Mouse (Mus musculus) lung, embryonic 14.5 days (tissue): ENCODE results near the gene BC107364. TPM values are rescaled to one million over a fixed set of nuclear protein-coding genes. Genes with fewer than 3 reads are reported as not detected.
"Not testable (repeated sequence)": the region's sequence is repeated elsewhere in the genome, so short reads cannot be mapped to it uniquely, and the experiment has no call there.

ENCODE experiments used
- ATAC-seq: fragments of 200-750 bp; cut with Nextera tagmentation; 2 replicates; pipeline ENCODE4 v1.8.0; 2017; ENCODE audit warnings: mild to moderate bottlenecking, moderate TSS enrichment, moderate library complexity; ENCODE audit not compliant: insufficient read depth
- DNase-seq: peaks from one replicate; pipeline ENCODE4 v3.0.0-alpha.2; 2015
- H3K27ac ChIP-seq: fragments of 300-500 bp; sonication (generic); 2 replicates; pipeline ENCODE4 v1.5.1; 2014; ENCODE audit warnings: low read depth, mild to moderate bottlenecking, moderate library complexity
- H3K27me3 ChIP-seq: fragments of 300-500 bp; sonication (generic); 2 replicates; pipeline ENCODE4 v1.6.1; 2014; ENCODE audit warnings: low read length, control low read depth; ENCODE audit not compliant: insufficient read depth
- H3K36me3 ChIP-seq: fragments of 300-500 bp; sonication (generic); 2 replicates; pipeline ENCODE4 v1.6.1; 2014; ENCODE audit warnings: control low read depth; ENCODE audit not compliant: insufficient read depth
- H3K4me1 ChIP-seq: fragments of 300-500 bp; sonication (generic); 2 replicates; pipeline ENCODE4 v1.6.1; 2014; ENCODE audit warnings: antibody characterized with exemption, control low read depth; ENCODE audit not compliant: insufficient read depth
- H3K4me2 ChIP-seq: fragments of 300-500 bp; sonication (generic); 2 replicates; pipeline ENCODE4 v1.6.1; 2014; ENCODE audit warnings: mild to moderate bottlenecking
- H3K4me3 ChIP-seq: fragments of 300-500 bp; sonication (generic); 2 replicates; pipeline ENCODE4 v1.5.1; 2014; ENCODE audit warnings: low read depth, low read length
- H3K9ac ChIP-seq: fragments of 300-500 bp; sonication (generic); 2 replicates; pipeline ENCODE4 v1.6.1; 2014
- H3K9me3 ChIP-seq: fragments of 300-500 bp; sonication (generic); 2 replicates; pipeline ENCODE4 v1.6.1; 2016; ENCODE audit warnings: low read depth, low read length, control low read depth
- CTCF ChIP-seq: IDR thresholded peaks from 2 replicates; pipeline ENCODE4 v1.5.1; 2016; ENCODE audit warnings: antibody characterized with exemption, low read depth
- WGBS: fragments of 180-500 bp; shearing (Covaris S2); extraction: QIAGEN DNeasy Blood & Tissue Kit; methylation state at CpG from one replicate; pipeline ENCODE4 v1.1.7; 2014; 5-methylcytosine and 5-hydroxymethylcytosine counted together
- polyA plus RNA-seq: library from polyadenylated mRNA; unstranded; fragments of >200 nt; fragmentation: Nextera tagmentation; extraction: Ambion mirVana; gene quantifications from 2 replicates; pipeline ENCODE4 v1.2.1, GENCODE M21; 2014

BC107364 gene
- polyA plus RNA-seq, 1 experiment from 2014 or later: not detected

DNA sequence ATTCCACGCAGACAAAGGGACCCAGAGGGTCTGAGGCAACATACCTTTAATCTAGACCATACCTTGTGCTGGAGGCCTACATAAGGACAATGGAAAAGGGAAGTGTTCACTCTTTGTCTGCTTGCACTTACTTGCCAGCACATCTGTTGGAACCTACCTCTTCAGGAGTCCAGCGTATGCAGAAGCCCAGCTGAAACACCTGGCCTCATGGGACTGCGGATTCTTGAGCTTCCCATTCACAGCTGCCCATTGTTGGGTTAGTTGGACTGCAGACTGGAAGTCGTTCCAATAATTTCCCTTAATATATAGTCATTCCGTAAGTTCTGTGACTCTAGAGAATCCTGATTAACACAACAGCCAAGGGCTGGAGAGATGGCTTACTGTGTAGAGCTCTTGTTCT is 20.0 kb upstream of the BC107364 start:
- Histone ChIP-seq H3K9me3 (no peaks in the 10 kb centered on the region), H3K4me2 (no peak overlapping the region), H3K4me3 (no peak overlapping the region), H3K27ac (no peak overlapping the region), H3K27me3 (peaks cover 40% of the 10 kb centered on the region), H3K9ac (no peak overlapping the region), H3K36me3 (no peaks in the 10 kb centered on the region), H3K4me1 (peaks cover 3% of the 10 kb centered on the region; the same call in 1 of the 2 replicates)
- no peak for TF ChIP-seq CTCF
- WGBS: 85% methylated on average over 5 of the region's 5 CpGs
- DNase-seq: no peak
- ATAC-seq: no peak

DNA sequence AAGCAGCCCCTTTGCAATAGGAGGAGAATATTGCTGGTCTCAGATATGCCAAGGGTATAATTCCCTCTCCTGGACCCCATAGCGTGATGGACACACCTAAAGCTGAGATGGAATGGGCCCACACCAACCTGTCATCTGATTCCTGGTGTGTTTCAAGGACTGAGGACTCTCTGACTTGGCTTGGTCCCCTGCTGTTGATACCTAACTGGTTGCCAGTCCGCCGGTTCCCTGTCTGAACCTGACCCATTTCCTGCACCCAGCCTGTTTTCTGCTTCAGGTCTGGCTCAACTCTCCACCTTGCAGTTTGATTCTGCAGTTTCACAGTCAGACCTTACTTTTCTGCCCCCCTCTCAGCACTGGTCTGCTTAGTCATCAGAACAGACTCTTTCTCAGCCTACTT is 17.5 kb upstream of the BC107364 start:
- peaks cover 27% of the 10 kb centered on the region for H3K27me3 ChIP-seq
- no peak overlapping the region for H3K4me2 ChIP-seq
- H3K9me3 ChIP-seq: no peaks in the 10 kb centered on the region
- no peaks in the 10 kb centered on the region for H3K4me1 ChIP-seq
- WGBS: 80% methylated on average over 3 of the region's 3 CpGs
- no peaks in the 10 kb centered on the region for H3K36me3 ChIP-seq
- H3K9ac ChIP-seq: no peak overlapping the region
- ATAC-seq (no peak), DNase-seq (no peak)
- no peak overlapping the region for H3K4me3 ChIP-seq
- no peak overlapping the region for H3K27ac ChIP-seq
- no peak for TF ChIP-seq CTCF

DNA sequence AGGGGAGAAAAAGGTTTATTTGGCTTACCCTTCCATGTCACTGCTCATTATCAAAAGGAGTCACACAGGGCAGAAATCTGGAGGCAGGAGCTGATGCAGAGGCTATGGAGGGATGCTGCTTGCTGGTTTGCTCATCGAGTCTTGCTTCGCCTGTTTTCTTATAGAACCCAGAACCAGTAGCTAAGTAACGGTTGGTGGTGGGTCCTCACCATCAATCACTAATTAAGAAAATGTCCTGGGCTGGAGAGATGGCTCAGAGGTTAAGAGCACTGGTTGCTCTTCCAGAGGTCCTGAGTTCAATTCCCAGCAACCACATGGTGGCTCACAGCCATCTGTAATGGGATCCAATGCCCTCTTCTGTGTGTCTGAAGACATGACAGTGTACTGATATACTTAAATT is 16.2 kb upstream of the BC107364 start:
- not testable (repeated sequence) for H3K9me3 ChIP-seq, H3K4me3 ChIP-seq, H3K9ac ChIP-seq, H3K27ac ChIP-seq, H3K36me3 ChIP-seq, H3K4me1 ChIP-seq, ATAC-seq, H3K4me2 ChIP-seq, DNase-seq
- 80% methylated on average over 3 of the region's 3 CpGs for WGBS
- H3K27me3 ChIP-seq: peaks cover 19% of the 10 kb centered on the region

DNA sequence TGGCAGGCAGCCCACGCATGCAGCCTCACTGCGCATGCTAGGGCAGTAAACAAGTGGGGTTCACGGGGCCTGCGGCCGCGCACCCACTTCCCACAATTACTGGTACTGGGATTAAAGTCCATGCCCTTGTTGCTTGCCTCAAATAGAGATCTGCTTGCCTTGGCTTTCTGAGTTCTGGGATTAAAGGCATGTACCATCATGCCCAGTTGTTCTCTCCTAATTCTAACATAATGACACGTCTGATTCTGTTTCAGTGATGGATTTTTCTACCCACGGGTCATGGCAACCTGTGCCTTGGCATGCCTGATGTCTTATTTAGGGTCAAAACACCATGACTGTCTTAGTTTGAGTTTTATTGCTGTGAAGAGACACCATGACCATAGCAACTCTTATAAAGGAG is 15.5 kb upstream of the BC107364 start:
- H3K9ac ChIP-seq: no peak overlapping the region

DNA sequence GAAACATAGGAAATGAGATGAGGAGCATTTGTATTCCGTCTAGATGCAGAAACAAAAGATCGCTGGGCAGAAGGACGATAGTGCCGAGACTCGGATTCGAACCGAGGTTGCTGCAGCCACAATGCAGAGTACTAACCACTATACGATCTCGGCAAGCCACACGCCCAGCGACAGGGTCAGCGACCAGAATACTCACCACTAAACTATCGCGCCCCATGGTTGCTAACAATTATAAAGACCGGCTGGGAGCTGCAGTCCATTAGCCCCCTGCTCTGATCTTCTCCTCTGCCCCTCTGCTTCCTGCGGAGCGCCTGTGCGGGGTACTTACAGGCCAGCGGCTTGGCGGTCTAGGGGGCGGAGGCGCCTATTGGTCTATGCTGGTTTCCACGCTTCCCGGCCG is 11.8 kb upstream of the BC107364 start:
- no peak for TF ChIP-seq CTCF
- H3K27me3 ChIP-seq: peaks cover 10% of the 10 kb centered on the region
- 10% methylated on average over 25 of the region's 25 CpGs for WGBS
- no peak for ATAC-seq
- no peak overlapping the region for H3K4me3 ChIP-seq
- no peak overlapping the region for H3K9ac ChIP-seq
- H3K9me3 ChIP-seq: no peaks in the 10 kb centered on the region
- no peaks in the 10 kb centered on the region for H3K4me1 ChIP-seq
- DNase-seq: peak; percentile 68
- H3K27ac ChIP-seq: no peak overlapping the region
- H3K4me2 ChIP-seq: peak overlapping the region; percentile 27
- no peaks in the 10 kb centered on the region for H3K36me3 ChIP-seq

More for the DNA sequence above, 15.5 kb upstream of the BC107364 start:
- no peak overlapping the region for H3K27ac ChIP-seq
- H3K27me3 ChIP-seq: peaks cover 17% of the 10 kb centered on the region
- ATAC-seq: no peak
- WGBS: 86% methylated on average over 8 of the region's 8 CpGs
- H3K4me3 ChIP-seq: no peak overlapping the region
- H3K9me3 ChIP-seq: no peaks in the 10 kb centered on the region
- no peaks in the 10 kb centered on the region for H3K4me1 ChIP-seq
- DNase-seq: no peak
- H3K4me2 ChIP-seq: no peak overlapping the region
- TF ChIP-seq CTCF: no peak
- H3K36me3 ChIP-seq: no peaks in the 10 kb centered on the region

DNA sequence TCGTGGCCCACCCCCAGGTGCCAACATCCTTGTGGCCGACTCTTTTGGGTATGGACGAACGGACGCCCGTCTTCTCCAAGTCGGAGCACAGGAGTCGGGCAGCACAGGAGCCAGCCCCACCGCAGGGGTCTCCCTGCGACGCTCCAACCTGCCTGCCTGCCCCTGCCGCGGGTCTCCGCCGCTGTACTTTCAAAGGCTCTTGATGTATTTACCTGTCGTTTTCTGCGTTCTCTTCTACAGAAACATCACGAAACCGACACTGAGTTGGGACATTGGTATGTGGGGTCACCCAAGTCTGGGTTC is 8.4 kb upstream of the BC107364 start:
- H3K27ac ChIP-seq, H3K36me3 ChIP-seq, H3K9me3 ChIP-seq, H3K9ac ChIP-seq, H3K4me2 ChIP-seq, DNase-seq, H3K4me3 ChIP-seq, H3K4me1 ChIP-seq: not testable (repeated sequence)
- peak; percentile 35; the same call in 1 of the 2 replicates for ATAC-seq
- no CpG with 5 or more reads among the region's 19 CpGs for WGBS
- H3K27me3 ChIP-seq: peaks cover 13% of the 10 kb centered on the region; the same call in 1 of the 2 replicates

DNA sequence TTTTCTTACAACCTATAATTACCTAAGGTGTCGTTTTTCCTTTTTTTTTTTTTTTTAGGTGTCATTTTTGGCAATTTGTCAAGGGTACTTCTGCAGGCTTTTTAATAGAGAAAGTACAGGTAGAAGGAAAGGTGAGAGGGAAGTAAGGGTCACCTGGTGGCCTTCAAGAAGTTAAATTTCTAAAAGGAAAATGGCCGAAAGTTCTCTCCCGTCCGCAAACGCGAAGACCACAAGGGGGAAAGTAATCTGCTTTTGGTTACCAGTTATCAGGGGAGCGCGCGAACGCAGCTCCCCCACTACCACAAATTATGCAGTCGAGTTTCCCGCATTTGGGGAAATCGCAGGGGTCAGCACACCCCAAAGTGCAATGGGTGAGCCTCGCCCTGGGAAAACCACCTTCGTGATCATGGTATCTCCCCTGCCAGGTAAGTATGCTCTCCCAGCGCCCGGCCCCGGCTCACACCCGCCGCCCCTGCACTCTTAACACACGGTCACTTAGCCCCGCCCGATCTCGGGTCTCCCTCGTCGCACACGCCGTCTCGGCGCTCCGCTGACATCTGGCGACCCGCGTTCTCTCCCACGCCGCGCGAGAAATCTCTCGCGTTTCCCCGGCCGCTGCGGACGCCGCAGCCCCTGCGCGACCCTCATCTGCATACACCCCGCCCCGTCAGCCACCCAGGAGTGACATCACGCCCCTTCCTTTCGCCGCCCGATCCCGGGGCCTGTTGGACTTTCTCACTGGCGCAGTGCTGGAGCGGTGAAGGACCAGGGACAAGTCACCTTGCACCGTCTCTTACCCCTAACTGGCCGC is 7.9 kb upstream of the BC107364 start:
- H3K27me3 ChIP-seq: peaks cover 14% of the 10 kb centered on the region; the same call in 1 of the 2 replicates
- H3K9me3 ChIP-seq, H3K9ac ChIP-seq, H3K27ac ChIP-seq, DNase-seq, H3K36me3 ChIP-seq, H3K4me2 ChIP-seq, H3K4me3 ChIP-seq, H3K4me1 ChIP-seq: not testable (repeated sequence)
- WGBS: 8% methylated on average over 1 of the region's 58 CpGs
- peak; percentile 90 for ATAC-seq

DNA sequence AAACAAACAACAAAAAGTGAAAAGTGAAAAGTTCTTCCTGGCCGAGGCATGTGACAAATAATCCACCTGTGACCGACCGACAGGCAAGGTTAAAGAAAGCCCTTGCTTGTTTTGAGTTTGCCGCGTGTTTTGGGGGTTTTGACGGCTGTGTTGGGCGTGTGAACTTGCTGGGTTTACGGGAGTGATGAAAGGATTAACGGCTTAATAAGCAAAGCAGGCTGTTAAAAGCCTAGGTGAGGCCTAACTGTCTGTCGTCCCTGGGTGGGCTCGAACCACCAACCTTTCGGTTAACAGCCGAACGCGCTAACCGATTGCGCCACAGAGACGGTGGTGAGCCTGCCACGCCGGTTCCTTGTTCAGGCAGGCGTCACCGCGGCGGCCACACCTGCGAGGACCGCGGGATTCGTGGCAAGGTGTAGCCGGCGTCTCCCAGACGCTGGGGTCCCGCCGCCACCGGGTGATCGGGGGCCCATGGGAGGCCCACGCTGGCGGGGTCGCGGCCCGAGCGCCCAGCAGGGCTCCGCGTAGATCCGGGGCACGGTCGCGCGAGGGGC is 6.9 kb upstream of the BC107364 start:
- WGBS: no CpG with 5 or more reads among the region's 48 CpGs
- H3K9me3 ChIP-seq, H3K27me3 ChIP-seq, H3K4me2 ChIP-seq, H3K9ac ChIP-seq, H3K4me1 ChIP-seq, H3K27ac ChIP-seq, DNase-seq, ATAC-seq, H3K4me3 ChIP-seq, H3K36me3 ChIP-seq: not testable (repeated sequence)

DNA sequence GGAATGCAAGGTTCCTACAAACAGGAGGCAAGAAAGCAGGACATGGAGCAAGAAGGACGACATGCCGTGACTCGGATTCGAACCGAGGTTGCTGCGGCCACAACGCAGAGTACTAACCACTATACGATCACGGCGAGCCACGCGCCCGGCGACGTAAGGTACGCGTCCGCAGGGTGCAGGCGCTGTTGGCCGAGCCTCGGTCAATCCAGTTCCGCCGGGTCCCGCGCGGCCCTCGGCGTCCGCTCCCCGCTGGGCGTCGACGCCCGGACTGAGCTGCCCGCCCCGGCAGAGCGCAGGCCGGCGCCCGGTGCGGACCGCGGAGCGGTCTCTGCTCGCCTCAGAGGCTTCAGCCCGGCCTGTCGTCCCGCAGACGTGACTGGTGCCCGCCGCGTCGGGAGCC is 5.9 kb upstream of the BC107364 start:
- not testable (repeated sequence) for H3K4me3 ChIP-seq, H3K9ac ChIP-seq, H3K4me2 ChIP-seq, H3K4me1 ChIP-seq, H3K9me3 ChIP-seq, H3K27ac ChIP-seq, H3K36me3 ChIP-seq, H3K27me3 ChIP-seq, DNase-seq
- ATAC-seq: peak; percentile 33; the same call in 1 of the 2 replicates
- WGBS: no CpG with 5 or more reads among the region's 53 CpGs

DNA sequence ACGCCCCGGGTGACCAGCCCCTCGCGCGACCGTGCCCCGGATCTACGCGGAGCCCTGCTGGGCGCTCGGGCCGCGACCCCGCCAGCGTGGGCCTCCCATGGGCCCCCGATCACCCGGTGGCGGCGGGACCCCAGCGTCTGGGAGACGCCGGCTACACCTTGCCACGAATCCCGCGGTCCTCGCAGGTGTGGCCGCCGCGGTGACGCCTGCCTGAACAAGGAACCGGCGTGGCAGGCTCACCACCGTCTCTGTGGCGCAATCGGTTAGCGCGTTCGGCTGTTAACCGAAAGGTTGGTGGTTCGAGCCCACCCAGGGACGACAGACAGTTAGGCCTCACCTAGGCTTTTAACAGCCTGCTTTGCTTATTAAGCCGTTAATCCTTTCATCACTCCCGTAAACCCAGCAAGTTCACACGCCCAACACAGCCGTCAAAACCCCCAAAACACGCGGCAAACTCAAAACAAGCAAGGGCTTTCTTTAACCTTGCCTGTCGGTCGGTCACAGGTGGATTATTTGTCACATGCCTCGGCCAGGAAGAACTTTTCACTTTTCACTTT is 847 bp downstream of the BC107364 start:
- not testable (repeated sequence) for H3K9ac ChIP-seq, H3K4me2 ChIP-seq, DNase-seq, H3K27me3 ChIP-seq, H3K36me3 ChIP-seq, H3K9me3 ChIP-seq, H3K27ac ChIP-seq, H3K4me1 ChIP-seq, H3K4me3 ChIP-seq
- no CpG with 5 or more reads among the region's 50 CpGs for WGBS
- 0 out of 2 replicates have a peak, but pooled peaks have one; percentile 6 for ATAC-seq
